Mouse (Mus musculus): ENCODE measurements around the gene Grip2.

DNA sequence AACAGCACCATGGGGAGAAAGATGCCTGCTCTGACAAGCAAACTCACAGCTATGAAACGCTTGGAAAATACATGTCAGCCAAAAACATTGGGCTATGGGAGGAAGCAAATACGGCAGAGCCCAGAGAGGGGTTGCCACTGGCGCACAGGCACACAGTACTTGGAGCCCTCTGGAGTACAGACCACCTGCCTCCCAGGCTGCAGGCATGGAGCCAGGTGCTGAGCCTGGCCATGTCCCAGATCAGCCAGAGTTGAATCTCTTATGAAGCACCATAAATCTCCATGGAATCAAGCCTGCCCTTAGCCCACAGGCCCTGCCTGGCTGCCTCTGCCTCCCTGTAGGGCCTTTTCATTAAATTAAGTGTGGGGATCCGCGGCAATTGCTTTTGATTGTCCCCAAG is 876 bp upstream of the Grip2 start:
- TF ChIP-seq CTCF (conservative IDR thresholded peaks at IDR 0.05; ENCODE audit: insufficient read depth, insufficient read length, low read depth, low read length) (no peak), POLR2A (IDR thresholded peaks at IDR 0.05; ENCODE audit: low read depth, low read length) (no peak)
